Mouse (Mus musculus): ENCODE data around the gene B9d2. TPM values are rescaled to one million over a fixed set of nuclear protein-coding genes. Genes with fewer than 3 reads are reported as not detected.

B9d2 gene
- polyA plus RNA-seq, 1 experiment, result 40.8 TPM

DNA sequence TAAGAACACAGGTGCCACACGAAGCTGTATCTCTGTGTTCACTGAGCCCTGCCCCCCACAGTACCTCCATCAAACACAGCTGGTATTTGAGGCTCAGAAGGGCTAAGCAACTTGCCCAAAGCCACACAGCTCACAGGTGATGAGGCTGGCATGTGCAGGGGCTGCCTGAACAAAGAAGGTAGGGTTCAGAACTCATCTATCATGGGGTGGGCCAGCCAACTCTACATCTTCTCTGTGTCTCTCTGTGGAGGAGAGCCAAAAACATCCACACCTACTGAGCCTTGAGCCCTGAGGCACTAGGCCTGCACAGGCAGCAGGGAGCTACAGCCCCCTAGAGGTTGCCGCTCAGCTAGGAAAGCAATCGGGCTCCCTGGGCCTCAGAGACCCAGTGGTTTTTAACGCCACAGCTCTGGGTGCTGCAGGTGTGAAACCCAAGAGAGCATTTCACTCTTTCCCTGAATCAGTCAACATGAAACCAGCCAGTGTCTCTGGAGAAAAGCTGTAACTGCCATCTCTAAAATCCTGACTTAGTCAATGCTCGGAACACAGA lies 32.9 kb upstream of the B9d2 start:
- peaks cover 25% of the 10 kb centered on the region for H3K4me1 ChIP-seq (ENCODE audit: control insufficient read depth, insufficient read depth, low read length)
- WGBS, result 20% methylated on average over 5 of the region's 5 CpGs
- no peak overlapping the region for H3K4me3 ChIP-seq (replicated peaks; ENCODE audit: control insufficient read depth, low read depth, low read length)
- H3K27ac ChIP-seq (ENCODE audit: control insufficient read depth, insufficient read depth, low read depth, low read length, poor library complexity), result peak overlapping the region; percentile 79
- TF ChIP-seq CTCF (IDR thresholded peaks at IDR 0.05; ENCODE audit: control insufficient read depth, insufficient read depth, low read length) (peak; percentile 74), POLR2A (IDR thresholded peaks at IDR 0.05; ENCODE audit: borderline replicate concordance, control insufficient read depth, low read depth, low read length) (no peak)

DNA sequence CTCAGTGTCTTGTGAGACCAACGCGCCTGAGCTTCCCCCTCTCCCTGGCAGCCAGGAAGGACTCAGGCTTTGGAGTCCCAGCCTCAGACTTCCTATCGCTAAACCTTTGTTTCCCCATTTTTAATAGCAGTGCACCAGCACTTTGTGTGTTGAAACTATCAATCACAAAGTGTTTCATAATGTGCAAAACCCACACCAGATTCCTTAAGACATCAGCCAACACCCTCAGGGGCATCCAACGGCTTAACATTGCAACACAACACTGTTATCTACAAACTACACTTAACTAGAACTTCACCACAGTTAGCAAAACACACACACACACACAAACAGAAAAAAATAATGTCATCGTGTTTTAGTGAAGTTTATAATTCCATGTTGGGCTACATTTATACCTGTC lies 30.7 kb upstream of the B9d2 start:
- Histone ChIP-seq H3K4me3 (replicated peaks; ENCODE audit: control insufficient read depth, low read depth, low read length) (no peak overlapping the region), H3K4me1 (ENCODE audit: control insufficient read depth, insufficient read depth, low read length) (peaks cover 16% of the 10 kb centered on the region), H3K27ac (ENCODE audit: control insufficient read depth, insufficient read depth, low read depth, low read length, poor library complexity) (peak overlapping the region; percentile 71)
- WGBS, result 7% methylated on average over 5 of the region's 5 CpGs
- no peak for TF ChIP-seq POLR2A (IDR thresholded peaks at IDR 0.05; ENCODE audit: borderline replicate concordance, control insufficient read depth, low read depth, low read length)
- no peak for TF ChIP-seq CTCF (IDR thresholded peaks at IDR 0.05; ENCODE audit: control insufficient read depth, insufficient read depth, low read length)

DNA sequence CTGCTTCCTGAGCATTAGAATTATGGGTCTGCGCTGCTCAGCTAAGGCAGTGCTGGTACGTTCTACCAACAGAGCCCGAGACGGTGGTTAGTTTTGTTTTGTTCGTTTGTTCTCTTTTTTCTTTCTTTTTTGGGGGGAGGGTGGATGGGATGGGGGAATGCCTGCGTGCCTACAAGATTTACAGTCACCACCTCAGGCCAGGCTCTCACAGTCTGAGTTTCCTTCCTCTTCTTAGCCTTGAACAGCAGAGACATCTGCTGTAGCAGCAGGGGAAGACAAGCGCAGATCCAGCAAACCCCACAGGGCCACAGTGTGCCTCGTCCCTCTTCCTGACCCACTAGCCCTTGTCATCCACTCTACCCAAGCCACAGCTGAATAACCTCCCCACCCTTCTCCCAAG lies 29.3 kb upstream of the B9d2 start:
- Histone ChIP-seq H3K27ac (ENCODE audit: control insufficient read depth, insufficient read depth, low read depth, low read length, poor library complexity) (peak overlapping the region; percentile 88), H3K4me1 (ENCODE audit: control insufficient read depth, insufficient read depth, low read length) (peaks cover 12% of the 10 kb centered on the region), H3K4me3 (replicated peaks; ENCODE audit: control insufficient read depth, low read depth, low read length) (peak overlapping the region; percentile 26)
- WGBS, result 5% methylated on average over 8 of the region's 8 CpGs
- TF ChIP-seq POLR2A (IDR thresholded peaks at IDR 0.05; ENCODE audit: borderline replicate concordance, control insufficient read depth, low read depth, low read length) (no peak), CTCF (IDR thresholded peaks at IDR 0.05; ENCODE audit: control insufficient read depth, insufficient read depth, low read length) (peak; percentile 80)

DNA sequence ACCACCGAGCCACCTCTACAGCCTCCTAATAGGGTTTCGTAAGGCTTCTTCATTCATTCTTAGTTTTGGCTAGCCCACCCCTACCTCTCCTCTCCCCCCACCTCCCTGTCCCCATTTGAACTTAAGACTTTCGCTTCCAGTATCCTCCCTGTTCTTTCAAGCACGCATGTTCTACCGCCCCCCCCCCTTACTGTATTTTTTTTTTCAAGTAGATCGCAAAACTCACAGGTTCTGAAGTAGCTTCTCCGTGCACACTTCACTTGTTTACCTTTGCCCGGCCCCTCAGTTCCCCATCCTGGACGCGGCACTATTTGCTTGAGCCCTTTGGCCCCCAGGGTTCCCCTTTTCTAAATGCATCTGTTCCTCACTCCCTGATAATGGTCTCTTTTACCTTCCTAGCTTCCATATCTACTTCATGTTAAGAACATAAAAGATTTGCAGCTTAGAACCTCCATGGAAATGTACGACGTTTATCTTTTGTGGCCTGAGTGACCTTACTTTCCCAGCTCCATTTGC lies 28.3 kb upstream of the B9d2 start:
- TF ChIP-seq POLR2A (IDR thresholded peaks at IDR 0.05; ENCODE audit: borderline replicate concordance, control insufficient read depth, low read depth, low read length) (no peak), CTCF (IDR thresholded peaks at IDR 0.05; ENCODE audit: control insufficient read depth, insufficient read depth, low read length) (no peak)
- H3K27ac ChIP-seq (ENCODE audit: control insufficient read depth, insufficient read depth, low read depth, low read length, poor library complexity), result peak overlapping the region; percentile 54
- WGBS, result 6% methylated on average over 12 of the region's 12 CpGs
- no peak overlapping the region for H3K4me3 ChIP-seq (replicated peaks; ENCODE audit: control insufficient read depth, low read depth, low read length)
- peaks cover 7% of the 10 kb centered on the region for H3K4me1 ChIP-seq (ENCODE audit: control insufficient read depth, insufficient read depth, low read length)

DNA sequence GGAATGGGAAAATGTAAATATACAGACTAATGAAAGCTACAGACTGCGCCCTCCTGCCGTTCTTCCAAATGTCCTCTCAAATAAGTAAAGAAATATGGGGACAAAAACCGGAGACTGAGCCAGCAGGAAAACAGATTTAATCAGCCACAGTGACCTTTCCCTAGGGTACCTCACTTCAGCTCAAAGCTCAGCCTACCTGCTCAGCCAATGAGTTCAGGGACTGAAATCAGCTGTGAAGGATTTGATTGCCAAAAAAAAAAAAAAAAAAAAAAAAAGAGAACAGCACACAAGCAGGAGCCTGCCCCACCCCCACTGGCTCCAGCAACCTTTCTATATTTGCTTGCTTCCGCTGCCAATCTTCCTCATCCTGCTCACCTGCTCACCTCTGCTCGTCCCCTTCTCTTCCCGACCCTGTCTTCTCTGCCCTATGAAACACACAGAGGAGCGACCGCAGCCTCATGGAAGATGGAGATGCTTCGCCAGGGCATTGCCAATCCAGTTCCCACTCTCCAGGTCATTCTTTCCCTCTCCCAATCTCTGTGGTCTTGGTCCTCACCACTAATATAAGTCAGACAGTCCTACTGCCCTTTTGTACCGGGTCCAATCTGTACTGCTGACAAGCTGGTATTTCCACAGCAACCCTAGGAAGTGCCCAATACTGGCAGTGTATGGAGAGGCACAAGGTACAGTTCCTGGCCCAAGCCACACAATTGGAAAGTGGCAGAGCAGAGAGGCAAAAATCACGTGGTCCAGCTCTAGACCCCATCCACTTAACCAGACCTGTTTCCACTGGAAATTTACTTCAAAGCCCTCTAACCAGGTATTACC lies 24.8 kb upstream of the B9d2 start:
- Histone ChIP-seq H3K27ac (ENCODE audit: control insufficient read depth, insufficient read depth, low read depth, low read length, poor library complexity) (no peak overlapping the region), H3K4me1 (ENCODE audit: control insufficient read depth, insufficient read depth, low read length) (peaks cover 3% of the 10 kb centered on the region; the same call in 1 of the 2 replicates), H3K4me3 (replicated peaks; ENCODE audit: control insufficient read depth, low read depth, low read length) (no peak overlapping the region)
- WGBS, result 72% methylated on average over 11 of the region's 11 CpGs
- TF ChIP-seq CTCF (IDR thresholded peaks at IDR 0.05; ENCODE audit: control insufficient read depth, insufficient read depth, low read length), result no peak
- no peak for TF ChIP-seq POLR2A (IDR thresholded peaks at IDR 0.05; ENCODE audit: borderline replicate concordance, control insufficient read depth, low read depth, low read length)

DNA sequence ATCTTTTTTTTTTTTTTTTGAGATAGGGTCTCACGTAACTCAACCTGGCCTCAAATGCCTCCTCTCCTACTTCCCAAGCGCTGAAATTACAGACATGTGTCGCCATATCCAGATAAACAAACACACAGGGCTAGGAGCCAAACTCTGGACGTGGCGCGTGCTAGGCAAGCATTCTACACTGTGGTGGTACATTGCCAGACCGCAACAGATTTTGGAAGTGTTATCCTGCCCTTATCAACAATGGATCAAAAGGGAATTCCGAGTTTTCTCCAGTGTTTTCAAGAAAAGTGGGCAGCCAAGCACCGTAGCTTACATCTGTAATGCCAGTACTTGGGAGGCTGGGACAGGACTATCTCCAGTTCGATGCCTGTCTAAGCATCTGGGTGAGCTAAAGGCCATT lies 22.8 kb upstream of the B9d2 start:
- 24% methylated on average over 10 of the region's 10 CpGs for WGBS
- peaks cover 1% of the 10 kb centered on the region; the same call in 1 of the 2 replicates for H3K4me1 ChIP-seq (ENCODE audit: control insufficient read depth, insufficient read depth, low read length)
- H3K4me3 ChIP-seq (replicated peaks; ENCODE audit: control insufficient read depth, low read depth, low read length), result no peak overlapping the region
- H3K27ac ChIP-seq (ENCODE audit: control insufficient read depth, insufficient read depth, low read depth, low read length, poor library complexity), result no peak overlapping the region
- no peak for TF ChIP-seq POLR2A (IDR thresholded peaks at IDR 0.05; ENCODE audit: borderline replicate concordance, control insufficient read depth, low read depth, low read length)
- TF ChIP-seq CTCF (IDR thresholded peaks at IDR 0.05; ENCODE audit: control insufficient read depth, insufficient read depth, low read length), result no peak

DNA sequence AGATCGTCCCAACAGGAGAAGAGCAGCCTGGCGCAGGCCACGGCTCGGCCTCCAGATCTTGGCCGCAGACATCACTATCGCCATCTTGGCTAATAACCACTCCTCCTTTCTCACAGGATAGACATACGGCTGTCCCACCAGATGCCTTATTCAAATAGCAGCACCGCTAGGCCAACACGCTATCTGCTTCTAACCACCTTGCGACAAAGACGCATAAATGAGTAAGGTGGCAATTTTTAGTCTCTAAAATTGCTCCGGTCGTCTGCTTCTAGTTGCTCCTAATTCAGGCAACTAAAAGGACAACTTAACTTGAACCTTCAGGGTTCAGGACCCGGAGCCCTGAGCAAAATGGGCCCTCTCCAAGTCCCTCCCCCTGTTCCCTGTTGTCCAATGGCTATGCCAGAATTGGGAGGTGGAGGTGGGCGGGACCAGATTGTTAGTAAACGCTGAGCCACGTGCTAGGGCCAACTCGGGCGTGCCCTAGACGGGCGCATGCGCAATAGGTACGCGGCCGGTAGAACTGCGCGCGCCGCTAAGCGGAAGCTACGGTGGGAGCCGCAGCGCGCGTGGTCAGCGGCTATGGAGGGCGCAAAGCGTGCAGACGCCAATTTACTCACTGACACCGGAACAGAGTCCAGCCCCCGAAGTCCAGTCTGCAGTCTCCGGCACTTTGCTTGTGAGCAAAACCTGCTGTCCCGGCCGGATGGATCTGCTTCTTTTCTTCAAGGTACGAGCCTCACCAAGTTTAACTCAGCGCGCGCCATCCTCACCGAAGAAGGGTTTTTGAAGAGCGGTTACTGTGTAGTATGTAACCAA lies 21.7 kb upstream of the B9d2 start, which contains the start of the genes Bckdha and Exosc5:
Bckdha (minus strand) TSS at position 325 of the 816 bp plus-strand sequence.
Exosc5 (plus strand) TSS at position 508 of the 816 bp plus-strand sequence.
- Histone ChIP-seq H3K27ac (ENCODE audit: control insufficient read depth, insufficient read depth, low read depth, low read length, poor library complexity) (peak within 1 kb of the TSS; percentile 50), H3K4me3 (replicated peaks; ENCODE audit: control insufficient read depth, low read depth, low read length) (peak within 1 kb of the TSS; percentile 78), H3K4me1 (ENCODE audit: control insufficient read depth, insufficient read depth, low read length) (peaks cover 1% of the 10 kb centered on the region; the same call in 1 of the 2 replicates)
- TF ChIP-seq POLR2A (IDR thresholded peaks at IDR 0.05; ENCODE audit: borderline replicate concordance, control insufficient read depth, low read depth, low read length), result peak; percentile 73; the same call in 1 of the 2 replicates
- no peak for TF ChIP-seq CTCF (IDR thresholded peaks at IDR 0.05; ENCODE audit: control insufficient read depth, insufficient read depth, low read length)
- under 1% methylated on average over 50 of the region's 50 CpGs for WGBS
